Mouse (Mus musculus) small intestine, adult 2 months (tissue): ENCODE results near the gene Ppp1r13b. TPM values are rescaled to one million over a fixed set of nuclear protein-coding genes. Genes with fewer than 3 reads are reported as not detected.

Experiments
- H3K27ac ChIP-seq: fragments of 200-500 bp; 2 replicates; pipeline ENCODE4 v1.5.1; 2012; ENCODE audit warnings: low read depth, low read length, control low read depth, inconsistent platforms; ENCODE audit not compliant: insufficient read depth
- H3K27me3 ChIP-seq: fragments of 200-500 bp; 2 replicates; pipeline ENCODE4 v1.6.1; 2012; ENCODE audit warnings: mild to moderate bottlenecking, moderate library complexity, low read length, inconsistent platforms; ENCODE audit not compliant: control insufficient read depth, insufficient read depth
- H3K36me3 ChIP-seq: fragments of 200-500 bp; 2 replicates; pipeline ENCODE4 v1.6.1; 2012; ENCODE audit warnings: mild to moderate bottlenecking, low read length, control low read depth, inconsistent platforms; ENCODE audit not compliant: control insufficient read depth, insufficient read depth
- H3K4me1 ChIP-seq: fragments of 200-500 bp; 2 replicates; pipeline ENCODE4 v1.6.1; 2012; ENCODE audit warnings: low read length, inconsistent platforms, mixed read lengths; ENCODE audit not compliant: control insufficient read depth, insufficient read depth, insufficient read length
- H3K4me3 ChIP-seq: fragments of 200-500 bp; 2 replicates; pipeline ENCODE4 v1.5.1; 2012; ENCODE audit warnings: low read depth, mild to moderate bottlenecking, control low read depth, inconsistent platforms, low read length, moderate library complexity
- CTCF ChIP-seq: fragments of 200-500 bp; IDR thresholded peaks from 2 replicates; pipeline ENCODE4 v1.5.1; 2012; ENCODE audit warnings: low read depth, mild to moderate bottlenecking, control low read depth, inconsistent platforms, low read length, moderate library complexity, mixed read lengths; ENCODE audit not compliant: insufficient replicate concordance, insufficient read length; ENCODE audit errors: extremely low read depth
- POLR2A ChIP-seq: fragments of 200-500 bp; IDR thresholded peaks from 2 replicates; pipeline ENCODE4 v1.6.1; 2012; ENCODE audit warnings: low read depth, mild to moderate bottlenecking, control low read depth, inconsistent platforms, low read length, moderate library complexity
- WGBS: fragments of 180-500 bp; shearing (Covaris S2); methylation state at CpG from one replicate; pipeline ENCODE4 v1.1.7; 2018; 5-methylcytosine and 5-hydroxymethylcytosine counted together
- polyA plus RNA-seq: library from polyadenylated mRNA; depleted of rRNA; stranded (reverse); fragments of >200 nt; gene quantifications from 2 replicates; pipeline ENCODE4 v1.2.3, GENCODE M21; 2012; rRNA removed

Ppp1r13b gene
- polyA plus RNA-seq, 1 experiment = 22.8 TPM

DNA sequence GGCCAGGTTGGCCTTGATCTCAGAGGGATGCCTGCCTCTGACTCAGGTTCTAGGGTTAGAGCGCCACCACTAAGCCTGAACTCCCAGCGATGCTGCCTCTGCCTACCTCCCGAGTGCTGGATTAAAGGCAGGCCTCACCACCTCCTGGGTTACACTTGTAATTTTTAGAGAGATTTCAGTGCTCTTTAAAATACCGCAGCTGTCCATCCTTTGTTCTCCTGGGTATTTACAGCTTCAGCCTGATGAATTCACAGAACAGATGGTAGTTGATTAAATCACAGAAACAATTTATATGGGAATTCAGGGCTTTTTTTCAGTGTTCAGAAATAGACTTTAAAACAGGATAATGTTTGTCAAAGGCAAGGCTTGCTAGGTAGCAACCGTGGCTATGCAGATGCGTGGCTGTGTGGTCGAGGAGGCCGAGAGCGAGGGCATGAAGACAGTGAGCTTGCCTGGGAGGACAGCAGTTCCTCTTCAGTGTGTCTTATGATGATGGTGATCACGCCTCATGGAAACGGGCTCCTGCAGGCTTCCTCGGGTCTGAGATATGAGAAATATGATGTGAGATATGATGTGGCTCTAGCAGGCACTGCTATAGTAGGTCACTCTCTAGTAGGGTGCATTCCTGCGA is 116.3 kb downstream of the Ppp1r13b start:
- H3K27me3 ChIP-seq = no peaks in the 10 kb centered on the region
- peaks cover 11% of the 10 kb centered on the region for H3K4me1 ChIP-seq
- no peak overlapping the region for H3K4me3 ChIP-seq
- TF ChIP-seq CTCF (no peak), POLR2A (no peak)
- peaks cover 79% of the 10 kb centered on the region for H3K36me3 ChIP-seq
- WGBS = 93% methylated on average over 13 of the region's 13 CpGs
- no peak overlapping the region for H3K27ac ChIP-seq

DNA sequence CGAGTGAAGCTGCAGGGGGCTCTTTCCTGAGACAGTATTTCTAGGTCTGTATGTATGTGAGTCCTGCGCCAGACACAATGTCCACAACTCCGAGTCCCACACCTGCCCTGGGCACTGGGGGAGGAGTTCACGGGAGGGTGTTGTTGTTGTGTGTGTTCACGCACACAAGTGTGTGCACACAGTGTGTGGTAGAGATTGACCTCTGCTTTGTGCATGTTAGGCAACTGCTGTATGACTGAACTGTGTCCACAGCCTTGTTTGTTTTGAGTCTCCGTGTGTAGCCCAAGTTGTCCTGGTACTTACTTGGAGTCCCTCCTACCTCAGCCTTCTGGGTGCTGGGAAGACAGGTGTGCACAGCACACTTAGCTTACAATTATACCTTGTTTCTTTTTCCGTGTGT is 117.3 kb downstream of the Ppp1r13b start:
- TF ChIP-seq POLR2A (no peak), CTCF (no peak)
- WGBS = 84% methylated on average over 7 of the region's 7 CpGs
- Histone ChIP-seq H3K36me3 (peaks cover 79% of the 10 kb centered on the region), H3K27ac (no peak overlapping the region), H3K4me3 (no peak overlapping the region), H3K27me3 (no peaks in the 10 kb centered on the region), H3K4me1 (peaks cover 11% of the 10 kb centered on the region)

DNA sequence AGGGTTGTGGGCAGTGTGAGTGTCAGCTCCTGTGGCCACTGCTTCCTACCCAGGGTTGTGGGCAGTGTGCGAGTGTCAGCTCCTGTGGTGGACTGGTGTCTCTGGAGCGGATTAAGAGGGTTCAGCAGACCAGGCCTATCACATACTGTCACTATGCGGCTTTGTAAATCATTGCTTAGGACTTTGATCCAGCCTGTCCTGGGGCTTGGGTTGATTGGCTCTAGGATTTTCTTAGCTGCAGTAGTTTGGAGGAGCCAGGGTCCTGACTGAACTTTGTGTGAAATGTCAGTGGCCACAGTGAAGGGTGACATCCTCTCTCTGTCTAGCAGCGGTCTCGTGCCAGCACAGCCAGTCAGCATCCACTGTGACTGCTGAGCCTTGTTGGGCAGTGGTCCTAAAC is 117.8 kb downstream of the Ppp1r13b start:
- no peak for TF ChIP-seq POLR2A
- no peak for TF ChIP-seq CTCF
- H3K27ac ChIP-seq = no peak overlapping the region
- H3K36me3 ChIP-seq = peaks cover 77% of the 10 kb centered on the region
- no peaks in the 10 kb centered on the region for H3K27me3 ChIP-seq
- 87% methylated on average over 5 of the region's 5 CpGs for WGBS
- peaks cover 13% of the 10 kb centered on the region for H3K4me1 ChIP-seq
- no peak overlapping the region for H3K4me3 ChIP-seq

- WGBS = 91% methylated on average over 6 of the region's 6 CpGs
- Histone ChIP-seq H3K27ac (no peak overlapping the region), H3K4me1 (peaks cover 2% of the 10 kb centered on the region; the same call in 1 of the 2 replicates), H3K36me3 (peaks cover 76% of the 10 kb centered on the region), H3K4me3 (no peak overlapping the region), H3K27me3 (no peaks in the 10 kb centered on the region)
- TF ChIP-seq POLR2A = no peak
- no peak for TF ChIP-seq CTCF
Observed at GRCm38 (mm10) chr12:111787015-111787414, 120.9 kb downstream of the Ppp1r13b start.

DNA sequence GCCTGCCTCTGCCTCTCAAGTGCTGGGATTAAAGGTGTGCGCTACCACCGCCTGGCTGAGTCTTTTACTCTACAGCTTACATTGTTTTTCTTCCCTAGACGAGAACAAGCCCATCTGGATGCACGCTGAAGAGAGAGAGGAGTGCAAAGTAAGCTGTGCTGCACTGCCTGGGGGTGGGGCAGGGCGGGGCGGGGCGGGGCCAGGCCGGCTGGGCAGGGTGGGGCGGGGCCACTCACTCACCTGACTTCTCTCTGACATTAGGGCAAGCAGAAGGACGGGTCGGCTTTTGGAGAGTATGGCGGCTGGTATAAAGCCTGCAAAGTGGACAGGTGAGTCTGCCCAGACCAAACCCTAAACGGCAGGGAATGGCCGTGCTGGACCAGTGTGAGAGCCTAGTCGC is 122.7 kb downstream of the Ppp1r13b start:
- H3K4me3 ChIP-seq = no peak overlapping the region
- TF ChIP-seq CTCF = no peak
- TF ChIP-seq POLR2A = no peak
- H3K27ac ChIP-seq = no peak overlapping the region
- WGBS = 39% methylated on average over 15 of the region's 15 CpGs
- H3K4me1 ChIP-seq = peaks cover 2% of the 10 kb centered on the region; the same call in 1 of the 2 replicates
- H3K27me3 ChIP-seq = no peaks in the 10 kb centered on the region
- peaks cover 79% of the 10 kb centered on the region for H3K36me3 ChIP-seq

DNA sequence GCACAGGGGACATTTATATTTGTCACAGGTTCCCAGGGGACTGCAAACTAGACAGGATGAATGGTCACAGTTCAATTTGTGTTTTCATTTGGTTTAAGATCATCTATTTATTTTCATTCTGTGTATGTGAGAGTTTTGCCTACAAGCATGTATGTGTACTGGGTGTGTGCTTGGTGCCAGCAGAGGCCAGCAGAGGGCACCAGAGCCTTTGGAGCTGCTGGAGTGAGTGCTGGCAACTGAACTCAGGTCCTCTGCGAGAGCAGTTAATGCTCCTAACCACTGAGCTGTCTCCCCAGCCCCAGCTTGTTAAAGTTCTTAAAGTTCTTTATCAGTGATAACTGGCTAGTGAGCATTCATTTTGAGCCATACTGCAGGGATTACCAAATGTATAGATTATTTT is 128.4 kb downstream of the Ppp1r13b start:
- Histone ChIP-seq H3K36me3 (peaks cover 81% of the 10 kb centered on the region), H3K27me3 (no peaks in the 10 kb centered on the region), H3K4me1 (no peaks in the 10 kb centered on the region), H3K4me3 (no peak overlapping the region), H3K27ac (no peak overlapping the region)
- TF ChIP-seq CTCF = peak; percentile 46; the same call in 1 of the 2 replicates
- TF ChIP-seq POLR2A = no peak
- 100% methylated on average over 1 of the region's 1 CpGs for WGBS

Other genes with a start within 250 kb of the Ppp1r13b start
- gene Ckb, start 235.8 kb downstream of the Ppp1r13b start, polyA plus RNA-seq = 599 and 1,328 TPM in 2 replicates
- gene Trmt61a, start 230.0 kb downstream of the Ppp1r13b start, polyA plus RNA-seq = 24.9 and 33.6 TPM in 2 replicates
- gene Bag5, start 194.9 kb downstream of the Ppp1r13b start, polyA plus RNA-seq = 3.4 and 5.5 TPM in 2 replicates
- gene Apopt1, start 194.8 kb downstream of the Ppp1r13b start, polyA plus RNA-seq = 12.1 and 16.7 TPM in 2 replicates
- gene Klc1, start 149.3 kb downstream of the Ppp1r13b start, polyA plus RNA-seq = 37.2 and 55.8 TPM in 2 replicates
- gene Xrcc3, start 94.2 kb downstream of the Ppp1r13b start, polyA plus RNA-seq = 6.5 and 9.3 TPM in 2 replicates
- 59.5 and 146 TPM in 2 replicates for gene Zfyve21, start 93.9 kb downstream of the Ppp1r13b start, polyA plus RNA-seq
- 17.1 and 34.2 TPM in 2 replicates for gene Atp5mpl, start 58.9 kb upstream of the Ppp1r13b start, polyA plus RNA-seq
- 0.04 and 0.09 TPM in 2 replicates for gene Tdrd9, start 63.4 kb upstream of the Ppp1r13b start, polyA plus RNA-seq
- not detected in 2 replicates for gene Rd3l, start 73.2 kb upstream of the Ppp1r13b start, polyA plus RNA-seq
- gene Aspg, start 198.6 kb upstream of the Ppp1r13b start, polyA plus RNA-seq = 2.4 and 14.5 TPM in 2 replicates
- gene Kif26a, start 238.1 kb upstream of the Ppp1r13b start, polyA plus RNA-seq = 2.1 and 2.7 TPM in 2 replicates